Mouse (Mus musculus): ENCODE results near the gene Mapk12.

GRCm38 (mm10) chr15:89180571-89181229 lies 40.2 kb upstream of the Mapk12 start, which contains the start of gene Plxnb2:
- TF ChIP-seq POU5F1 (IDR thresholded peaks at IDR 0.05; ENCODE audit: borderline replicate concordance, low read length), result no peak
- no peak for TF ChIP-seq CTCF (conservative IDR thresholded peaks at IDR 0.05; ENCODE audit: low read length)
- TF ChIP-seq NANOG (IDR thresholded peaks at IDR 0.05; ENCODE audit: borderline replicate concordance, low read length), result no peak
